Mouse (Mus musculus) spleen, postnatal 14 days (tissue): Measurements from ENCODE around the gene Kcnma1.

ENCODE experiments used
- DNase-seq, 2 experiments: peaks; one replicate each; pipeline ENCODE4 v3.0.0; 2021 to 2022; ENCODE audit warnings: low spot score in 2 of 2

Kcnma1 gene

GRCm38 (mm10) chr14:23602054-23602453 is 412.2 kb downstream of the Kcnma1 start:
- no peak for DNase-seq

GRCm38 (mm10) chr14:23594629-23595028 is 419.7 kb downstream of the Kcnma1 start:
- DNase-seq = no peak

DNA sequence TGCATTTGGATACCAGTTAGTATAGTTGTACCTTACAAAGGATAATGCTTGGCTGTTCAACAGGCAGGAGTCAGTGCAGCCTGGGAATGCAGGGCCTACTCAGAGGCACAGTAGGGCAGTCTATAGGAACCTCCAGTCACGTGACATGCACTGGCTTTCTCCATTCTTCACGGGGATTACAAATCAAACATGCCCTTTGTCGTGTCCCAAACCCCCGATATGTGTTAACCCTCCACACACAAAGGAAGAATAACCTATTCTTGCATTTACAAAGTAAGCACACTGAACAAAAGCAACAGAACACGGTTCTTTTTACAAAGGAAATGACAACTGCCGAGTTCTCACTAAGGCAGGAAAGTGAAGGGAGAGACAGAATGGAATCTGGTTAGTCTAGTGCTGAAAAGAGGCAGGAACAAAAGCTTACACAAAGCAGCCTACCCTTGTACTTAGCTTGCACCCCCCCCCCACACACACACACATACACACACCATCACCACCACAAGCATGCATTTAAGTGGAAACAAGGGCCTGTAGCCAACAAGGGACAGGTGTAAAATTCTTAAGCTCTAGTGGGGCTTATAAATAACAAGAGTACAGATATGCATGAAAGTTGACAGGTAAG is 421.4 kb downstream of the Kcnma1 start:
- DNase-seq = no peak

GRCm38 (mm10) chr14:23589744-23590481 is 424.4 kb downstream of the Kcnma1 start:
- DNase-seq = no peak

- DNase-seq = no peak
These were observed 426.8 kb downstream of the Kcnma1 start for GRCm38 (mm10) chr14:23587451-23587850.

- DNase-seq = no peak
These were observed 431.1 kb downstream of the Kcnma1 start for GRCm38 (mm10) chr14:23583235-23583634.

GRCm38 (mm10) chr14:23581282-23581681 is 433.0 kb downstream of the Kcnma1 start:
- DNase-seq = no peak

DNA sequence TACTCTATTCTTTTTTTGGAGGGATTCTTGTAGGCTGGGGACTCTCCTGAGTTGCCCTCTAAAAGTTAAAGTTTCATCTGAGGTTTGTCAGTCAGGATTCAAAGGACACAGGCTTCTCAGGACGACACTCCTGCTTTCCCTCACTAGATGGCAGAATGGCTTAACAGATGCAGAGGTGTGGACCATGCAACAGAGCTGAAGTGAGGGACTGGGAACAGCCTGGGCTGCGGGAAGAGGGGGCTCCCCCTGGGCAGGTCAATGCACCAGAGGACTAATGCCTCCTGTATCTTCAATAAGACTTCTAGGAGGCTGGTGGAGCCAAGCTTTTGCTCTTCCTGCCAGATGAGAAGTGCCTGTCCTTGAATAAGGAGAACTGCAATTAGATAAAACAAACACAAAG is 438.3 kb downstream of the Kcnma1 start:
- DNase-seq = no peak

DNA sequence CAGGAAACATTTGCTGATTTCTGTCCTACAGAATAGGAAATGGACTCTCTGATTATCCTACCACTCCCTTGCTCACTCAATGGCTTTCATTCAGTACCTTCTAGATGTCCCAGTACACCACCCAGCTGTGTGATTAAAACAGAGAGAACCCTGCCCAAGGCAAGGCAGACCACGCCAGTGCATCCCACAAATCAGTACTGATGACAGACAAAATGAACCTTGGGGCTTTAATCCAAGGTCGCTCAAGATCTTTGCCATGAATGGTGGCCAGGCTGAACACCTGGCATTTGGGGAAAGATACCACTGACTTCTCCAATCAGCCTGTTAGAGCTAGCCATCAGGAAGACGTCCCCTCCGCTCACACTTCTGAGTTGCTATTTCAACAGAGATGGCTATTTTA is 440.2 kb downstream of the Kcnma1 start:
- no peak for DNase-seq

DNA sequence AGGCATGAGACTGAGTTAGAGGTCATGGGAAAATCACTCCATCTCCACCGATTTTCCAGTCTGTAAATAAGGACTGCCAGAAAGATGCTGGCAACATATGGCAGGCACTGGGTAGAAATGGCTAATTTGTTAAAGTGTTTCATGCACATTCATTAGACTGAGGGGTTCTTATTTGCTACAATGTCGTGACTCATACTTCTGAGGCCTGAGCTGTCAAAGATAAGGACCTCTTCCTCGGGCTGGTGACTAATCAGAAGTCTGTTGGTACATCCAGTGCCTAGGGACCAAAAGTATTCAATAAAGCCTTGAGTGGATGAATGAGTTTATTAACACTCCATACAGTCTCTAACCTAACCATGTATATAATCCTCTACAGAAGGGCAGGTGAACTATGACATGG is 440.9 kb downstream of the Kcnma1 start:
- DNase-seq = no peak

- no peak for DNase-seq
These were observed 441.5 kb downstream of the Kcnma1 start for GRCm38 (mm10) chr14:23572778-23573177.

- DNase-seq = no peak
These were observed 444.0 kb downstream of the Kcnma1 start for GRCm38 (mm10) chr14:23570251-23570650.

GRCm38 (mm10) chr14:23565931-23566330 is 448.4 kb downstream of the Kcnma1 start:
- no peak for DNase-seq

DNA sequence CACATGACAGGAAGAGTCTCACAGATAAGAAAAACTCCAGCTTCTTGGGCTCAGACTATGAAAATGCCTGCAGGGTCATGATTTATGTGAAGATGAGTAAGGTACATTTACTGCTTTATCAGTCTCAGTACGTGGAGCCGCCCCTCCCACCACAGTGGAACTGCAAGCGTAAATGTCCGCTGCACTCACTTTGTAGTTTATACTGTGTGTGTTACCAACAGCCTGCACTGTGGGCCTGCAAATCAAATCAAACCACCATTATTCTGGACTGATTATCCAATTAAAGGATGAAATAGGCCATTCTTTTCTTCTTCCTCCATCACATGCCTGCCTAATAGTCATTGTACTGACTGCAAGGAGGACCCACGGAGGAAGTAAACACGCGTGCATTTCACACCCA is 449.8 kb downstream of the Kcnma1 start:
- no peak for DNase-seq

DNA sequence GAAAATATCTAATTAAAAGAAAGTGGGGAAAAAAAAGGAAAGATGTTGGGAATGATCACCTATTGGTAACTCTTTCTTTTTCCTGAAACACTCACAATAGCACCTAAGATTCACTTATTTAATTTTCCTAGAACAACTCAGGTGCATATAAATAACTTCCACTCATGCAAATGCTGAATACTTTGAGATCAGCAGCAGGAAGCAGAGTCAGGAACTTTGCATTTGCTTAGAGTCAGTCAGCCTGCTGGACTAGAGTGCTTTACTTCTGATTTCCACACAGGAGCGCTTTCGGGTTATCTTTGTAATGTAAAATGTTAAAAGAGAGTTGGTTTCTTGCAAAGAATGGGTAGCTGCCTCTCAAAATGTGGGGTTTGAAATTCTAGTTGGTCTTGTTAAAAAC is 451.1 kb downstream of the Kcnma1 start:
- DNase-seq = no peak

GRCm38 (mm10) chr14:23555647-23556046 is 458.6 kb downstream of the Kcnma1 start:
- no peak for DNase-seq

DNA sequence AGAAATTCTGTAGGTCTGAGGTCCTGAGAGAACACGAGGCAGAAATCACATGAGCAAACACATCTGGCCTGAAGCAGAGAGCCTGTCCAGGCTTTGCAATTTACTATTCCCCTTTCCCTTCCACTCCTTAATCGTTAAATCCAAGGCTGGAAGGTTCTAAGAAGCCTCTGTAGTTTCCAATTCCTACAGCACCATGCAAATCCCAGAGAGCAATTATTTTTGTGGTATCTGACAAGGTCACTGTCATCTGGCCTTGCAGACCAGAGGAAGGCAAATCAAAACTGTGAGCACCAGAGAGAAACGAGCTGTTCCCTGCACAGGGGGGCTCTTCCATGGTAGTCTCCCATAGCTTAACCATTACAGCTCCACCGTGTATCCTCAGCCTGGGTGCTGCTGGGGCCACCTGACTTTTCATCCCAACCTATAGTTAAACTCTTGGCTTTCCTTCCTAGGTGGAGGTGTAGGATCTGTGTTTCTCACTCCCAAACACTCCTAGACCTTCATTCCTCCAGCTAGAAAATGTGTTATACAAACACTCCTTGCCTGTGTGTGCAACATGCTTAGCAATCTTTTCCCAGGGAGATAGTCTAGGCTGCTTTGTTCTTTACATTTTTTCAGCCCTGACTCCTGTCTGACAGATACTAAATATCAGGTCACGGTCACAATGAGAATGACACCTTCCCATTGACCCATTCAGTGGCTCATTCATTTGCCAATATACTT is 461.9 kb downstream of the Kcnma1 start:
- DNase-seq = no peak

GRCm38 (mm10) chr14:23550467-23550866 is 463.8 kb downstream of the Kcnma1 start:
- DNase-seq = no peak

GRCm38 (mm10) chr14:23542131-23542530 is 472.2 kb downstream of the Kcnma1 start:
- no peak for DNase-seq

- no peak for DNase-seq
These were observed 474.7 kb downstream of the Kcnma1 start for GRCm38 (mm10) chr14:23539621-23540020.

GRCm38 (mm10) chr14:23533346-23533745 is 480.9 kb downstream of the Kcnma1 start:
- DNase-seq = no peak

DNA sequence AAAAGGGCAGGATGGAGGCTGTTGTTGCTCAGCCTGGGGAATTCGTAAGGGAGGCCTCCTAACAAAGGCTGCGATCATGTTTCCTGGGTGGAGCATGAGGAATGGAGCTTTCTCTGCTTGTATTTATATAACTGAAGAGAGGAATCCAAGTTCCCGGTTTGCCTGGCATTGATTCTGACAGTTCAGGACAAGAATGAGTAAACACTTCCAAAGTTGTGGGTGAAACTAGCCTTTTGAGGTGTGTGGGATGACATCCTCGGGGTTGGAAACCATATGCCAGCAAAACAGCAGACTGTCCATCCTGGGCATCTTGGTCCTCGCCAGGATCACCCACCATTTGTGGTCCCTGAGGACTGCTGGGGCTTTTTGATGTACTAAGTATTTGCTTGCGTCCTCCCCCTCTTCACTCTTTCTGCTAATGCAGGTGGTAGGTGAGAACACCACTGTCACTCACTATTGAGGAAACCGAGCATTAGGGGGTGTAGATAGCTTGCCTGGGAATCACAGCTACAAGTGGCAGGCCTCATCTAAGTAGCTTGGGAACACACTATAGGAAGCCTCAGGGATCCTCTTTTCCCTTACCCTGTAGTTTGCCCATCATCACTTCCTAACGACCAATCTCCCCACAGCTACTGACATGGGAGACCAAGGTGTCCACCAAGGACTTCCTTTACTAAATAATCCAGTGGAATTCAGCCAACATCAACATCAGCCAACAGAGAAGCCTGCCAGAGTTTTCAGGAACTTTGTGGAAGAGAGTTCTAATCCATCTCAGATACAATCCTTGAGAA is 482.4 kb downstream of the Kcnma1 start:
- no peak for DNase-seq
